Mouse (Mus musculus) cerebellum, adult 2 months (tissue): ENCODE measurements around the gene Wbp2nl.

Experiments used
- CTCF ChIP-seq: fragments of 200-500 bp; IDR thresholded peaks from 2 replicates; pipeline ENCODE4 v1.5.1; 2011; ENCODE audit warnings: low read depth, mild to moderate bottlenecking, control low read depth, low read length, moderate library complexity, borderline replicate concordance; ENCODE audit not compliant: insufficient read depth
- POLR2A ChIP-seq: fragments of 200-500 bp; IDR thresholded peaks from 2 replicates; pipeline ENCODE4 v1.6.1; 2011; ENCODE audit warnings: low read length, control low read depth, borderline replicate concordance; ENCODE audit not compliant: insufficient read depth

DNA sequence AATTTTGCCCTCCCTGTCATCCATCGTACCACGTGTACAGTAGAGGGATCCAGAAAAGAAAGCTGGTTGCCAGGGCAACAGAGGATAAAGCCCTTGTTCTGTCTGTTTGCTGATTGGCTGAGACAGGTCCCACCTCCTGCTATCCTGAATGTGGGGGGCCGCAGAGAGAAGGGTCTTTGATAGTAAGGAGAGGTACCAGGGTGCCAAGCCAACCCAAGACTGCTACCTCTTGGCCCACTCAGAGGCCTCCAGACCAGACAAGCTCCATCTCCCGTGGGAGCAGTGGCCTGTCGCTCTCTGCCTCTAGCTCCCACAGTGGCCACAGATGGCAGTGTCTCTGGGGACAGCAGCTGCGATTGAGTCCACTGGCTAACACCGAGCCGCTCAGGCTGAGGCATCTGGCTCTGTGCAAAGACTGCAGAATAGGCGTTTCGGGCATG, 42.8 kb upstream of the Wbp2nl start:
- TF ChIP-seq CTCF, result no peak; the same call in 1 of the 2 replicates
- TF ChIP-seq POLR2A, result no peak
